Mouse (Mus musculus) heart, adult 2 months (tissue): Measurements from ENCODE around the gene Colq.

ENCODE experiments used
- CTCF ChIP-seq: fragments of 200-600 bp; IDR thresholded peaks from 2 replicates; pipeline ENCODE4 v1.8.1; 2022; ENCODE audit warnings: antibody characterized with exemption, mild to moderate bottlenecking, moderate library complexity
- EP300 ChIP-seq: fragments of 200-500 bp; IDR thresholded peaks from 2 replicates; pipeline ENCODE4 v1.6.1; 2011; ENCODE audit warnings: low read depth, low read length, control low read depth; ENCODE audit not compliant: insufficient read depth

GRCm38 (mm10) chr14:31494975-31495455, 96.1 kb downstream of the Colq start, which contains the start of gene Mettl6:
- peak; percentile 68; the same call in 1 of the 2 replicates for TF ChIP-seq EP300
- no peak for TF ChIP-seq CTCF
